Mouse (Mus musculus): ENCODE results near the gene Gm20219. TPM values are rescaled to one million over a fixed set of nuclear protein-coding genes. Genes with fewer than 3 reads are reported as not detected.

Gene Gm20219
- polyA plus RNA-seq (2015; fragmentation: Nextera tagmentation; extraction: Ambion mirVana): 1.8 and 2.4 TPM in 2 replicates

GRCm38 (mm10) chr17:56554122-56554551, at the start of gene Gm20219:
TSS of gene Gm20219 (minus strand) at chr17:56554387.
- no peak within 1 kb of the TSS for H3K27ac ChIP-seq (ENCODE audit: low read length)
- WGBS: 71% methylated on average over 20 of the region's 20 CpGs
- 0 out of 2 replicates have a peak, but pooled peaks cover 3% of the 10 kb centered on the region for H3K9me3 ChIP-seq (ENCODE audit: low read length)
- no peaks in the 10 kb centered on the region for H3K4me1 ChIP-seq (ENCODE audit: insufficient read depth, low read length)
- no peaks in the 10 kb centered on the region for H3K27me3 ChIP-seq (ENCODE audit: insufficient read depth, low read length)
- H3K4me2 ChIP-seq (replicated peaks; ENCODE audit: low read depth, low read length): no peak within 1 kb of the TSS
- H3K4me3 ChIP-seq (ENCODE audit: low read length): no peak within 1 kb of the TSS
- H3K36me3 ChIP-seq (ENCODE audit: insufficient read depth, low read length): no peaks in the 10 kb centered on the region
- peak; percentile 76 for ATAC-seq (ENCODE audit: low FRiP score, low TSS enrichment)
- no peak within 1 kb of the TSS for H3K9ac ChIP-seq (replicated peaks; ENCODE audit: low read length)

GRCm38 (mm10) chr17:56604070-56604380, 49.8 kb upstream of the Gm20219 start:
- H3K9ac ChIP-seq (replicated peaks; ENCODE audit: low read length): no peak overlapping the region
- H3K4me1 ChIP-seq (ENCODE audit: insufficient read depth, low read length): peaks cover 10% of the 10 kb centered on the region
- H3K27me3 ChIP-seq (ENCODE audit: insufficient read depth, low read length): no peaks in the 10 kb centered on the region
- H3K4me2 ChIP-seq (replicated peaks; ENCODE audit: low read depth, low read length): no peak overlapping the region
- H3K4me3 ChIP-seq (ENCODE audit: low read length): no peak overlapping the region
- H3K9me3 ChIP-seq (ENCODE audit: low read length): no peaks in the 10 kb centered on the region
- H3K36me3 ChIP-seq (ENCODE audit: insufficient read depth, low read length): peaks cover 83% of the 10 kb centered on the region
- ATAC-seq (ENCODE audit: low FRiP score, low TSS enrichment): no peak
- WGBS: 86% methylated on average over 9 of the region's 9 CpGs
- no peak overlapping the region for H3K27ac ChIP-seq (ENCODE audit: low read length)

GRCm38 (mm10) chr17:56603186-56604069, 49.2 kb upstream of the Gm20219 start:
- peaks cover 5% of the 10 kb centered on the region for H3K4me1 ChIP-seq (ENCODE audit: insufficient read depth, low read length)
- no peaks in the 10 kb centered on the region for H3K27me3 ChIP-seq (ENCODE audit: insufficient read depth, low read length)
- H3K4me3 ChIP-seq (ENCODE audit: low read length): no peak overlapping the region
- no peak for ATAC-seq (ENCODE audit: low FRiP score, low TSS enrichment)
- no peak overlapping the region for H3K9ac ChIP-seq (replicated peaks; ENCODE audit: low read length)
- 96% methylated on average over 28 of the region's 28 CpGs for WGBS
- H3K4me2 ChIP-seq (replicated peaks; ENCODE audit: low read depth, low read length): no peak overlapping the region
- H3K36me3 ChIP-seq (ENCODE audit: insufficient read depth, low read length): peaks cover 83% of the 10 kb centered on the region
- no peak overlapping the region for H3K27ac ChIP-seq (ENCODE audit: low read length)
- no peaks in the 10 kb centered on the region for H3K9me3 ChIP-seq (ENCODE audit: low read length)

- Histone ChIP-seq H3K4me1 (ENCODE audit: insufficient read depth, low read length) (no peaks in the 10 kb centered on the region), H3K4me3 (ENCODE audit: low read length) (no peak overlapping the region), H3K9ac (replicated peaks; ENCODE audit: low read length) (no peak overlapping the region), H3K36me3 (ENCODE audit: insufficient read depth, low read length) (peaks cover 76% of the 10 kb centered on the region), H3K4me2 (replicated peaks; ENCODE audit: low read depth, low read length) (no peak overlapping the region), H3K9me3 (ENCODE audit: low read length) (no peaks in the 10 kb centered on the region), H3K27me3 (ENCODE audit: insufficient read depth, low read length) (no peaks in the 10 kb centered on the region), H3K27ac (ENCODE audit: low read length) (no peak overlapping the region)
- 89% methylated on average over 8 of the region's 8 CpGs for WGBS
- ATAC-seq (ENCODE audit: low FRiP score, low TSS enrichment): no peak
These were observed 39.5 kb upstream of the Gm20219 start for GRCm38 (mm10) chr17:56593527-56594271.

GRCm38 (mm10) chr17:56592553-56592952, 38.4 kb upstream of the Gm20219 start:
- H3K4me1 ChIP-seq (ENCODE audit: insufficient read depth, low read length): peaks cover 3% of the 10 kb centered on the region
- H3K27me3 ChIP-seq (ENCODE audit: insufficient read depth, low read length): no peaks in the 10 kb centered on the region
- H3K9ac ChIP-seq (replicated peaks; ENCODE audit: low read length): no peak overlapping the region
- H3K4me2 ChIP-seq (replicated peaks; ENCODE audit: low read depth, low read length): no peak overlapping the region
- H3K9me3 ChIP-seq (ENCODE audit: low read length): no peaks in the 10 kb centered on the region
- H3K27ac ChIP-seq (ENCODE audit: low read length): no peak overlapping the region
- no peak for ATAC-seq (ENCODE audit: low FRiP score, low TSS enrichment)
- peaks cover 79% of the 10 kb centered on the region for H3K36me3 ChIP-seq (ENCODE audit: insufficient read depth, low read length)
- no peak overlapping the region for H3K4me3 ChIP-seq (ENCODE audit: low read length)

GRCm38 (mm10) chr17:56588921-56589320, 34.7 kb upstream of the Gm20219 start:
- Histone ChIP-seq H3K4me1 (ENCODE audit: insufficient read depth, low read length) (peaks cover 21% of the 10 kb centered on the region), H3K9ac (replicated peaks; ENCODE audit: low read length) (no peak overlapping the region), H3K4me3 (ENCODE audit: low read length) (no peak overlapping the region), H3K27ac (ENCODE audit: low read length) (no peak overlapping the region), H3K4me2 (replicated peaks; ENCODE audit: low read depth, low read length) (no peak overlapping the region), H3K9me3 (ENCODE audit: low read length) (no peaks in the 10 kb centered on the region), H3K36me3 (ENCODE audit: insufficient read depth, low read length) (peaks cover 48% of the 10 kb centered on the region), H3K27me3 (ENCODE audit: insufficient read depth, low read length) (no peaks in the 10 kb centered on the region)
- no peak for ATAC-seq (ENCODE audit: low FRiP score, low TSS enrichment)
- 93% methylated on average over 4 of the region's 4 CpGs for WGBS

GRCm38 (mm10) chr17:56587773-56588172, 33.6 kb upstream of the Gm20219 start:
- WGBS: 54% methylated on average over 1 of the region's 1 CpGs
- no peak overlapping the region for H3K27ac ChIP-seq (ENCODE audit: low read length)
- no peak overlapping the region for H3K4me3 ChIP-seq (ENCODE audit: low read length)
- H3K27me3 ChIP-seq (ENCODE audit: insufficient read depth, low read length): no peaks in the 10 kb centered on the region
- peaks cover 39% of the 10 kb centered on the region for H3K36me3 ChIP-seq (ENCODE audit: insufficient read depth, low read length)
- peaks cover 29% of the 10 kb centered on the region for H3K4me1 ChIP-seq (ENCODE audit: insufficient read depth, low read length)
- H3K9ac ChIP-seq (replicated peaks; ENCODE audit: low read length): 0 out of 2 replicates have a peak overlapping the region, but pooled peaks have one; percentile 23
- no peak for ATAC-seq (ENCODE audit: low FRiP score, low TSS enrichment)
- H3K9me3 ChIP-seq (ENCODE audit: low read length): no peaks in the 10 kb centered on the region
- 0 out of 2 replicates have a peak overlapping the region, but pooled peaks have one; percentile 1 for H3K4me2 ChIP-seq (replicated peaks; ENCODE audit: low read depth, low read length)

GRCm38 (mm10) chr17:56585171-56585821, 31.1 kb upstream of the Gm20219 start:
- Histone ChIP-seq H3K9ac (replicated peaks; ENCODE audit: low read length) (peak overlapping the region; percentile 92), H3K27ac (ENCODE audit: low read length) (peak overlapping the region; percentile 96), H3K27me3 (ENCODE audit: insufficient read depth, low read length) (no peaks in the 10 kb centered on the region), H3K4me3 (ENCODE audit: low read length) (peak overlapping the region; percentile 91), H3K9me3 (ENCODE audit: low read length) (no peaks in the 10 kb centered on the region), H3K4me1 (ENCODE audit: insufficient read depth, low read length) (peaks cover 42% of the 10 kb centered on the region), H3K4me2 (replicated peaks; ENCODE audit: low read depth, low read length) (peak overlapping the region; percentile 74), H3K36me3 (ENCODE audit: insufficient read depth, low read length) (peaks cover 38% of the 10 kb centered on the region)
- ATAC-seq (ENCODE audit: low FRiP score, low TSS enrichment): peak; percentile 0; the same call in 1 of the 2 replicates
- WGBS: under 1% methylated on average over 61 of the region's 61 CpGs

GRCm38 (mm10) chr17:56584257-56585130, 30.3 kb upstream of the Gm20219 start, which contains the start of the genes Safb2 and Safb:
TSS of gene Safb2 (minus strand) at chr17:56584585.
TSS of gene Safb (plus strand) at chr17:56584825.
- ATAC-seq (ENCODE audit: low FRiP score, low TSS enrichment): peak; percentile 97

More at GRCm38 (mm10) chr17:56584257-56585130, 30.3 kb upstream of the Gm20219 start, which contains the start of the genes Safb2 and Safb:
- Histone ChIP-seq H3K27ac (ENCODE audit: low read length) (peak within 1 kb of the TSS; percentile 96), H3K36me3 (ENCODE audit: insufficient read depth, low read length) (peaks cover 39% of the 10 kb centered on the region), H3K27me3 (ENCODE audit: insufficient read depth, low read length) (no peaks in the 10 kb centered on the region), H3K9ac (replicated peaks; ENCODE audit: low read length) (peak within 1 kb of the TSS; percentile 94), H3K4me3 (ENCODE audit: low read length) (peak within 1 kb of the TSS; percentile 91), H3K4me2 (replicated peaks; ENCODE audit: low read depth, low read length) (peak within 1 kb of the TSS; percentile 90), H3K9me3 (ENCODE audit: low read length) (no peaks in the 10 kb centered on the region), H3K4me1 (ENCODE audit: insufficient read depth, low read length) (peaks cover 42% of the 10 kb centered on the region)
- under 1% methylated on average over 89 of the region's 101 CpGs for WGBS
